Mouse (Mus musculus): ENCODE data around the gene Cfap100.

Gene Cfap100

GRCm38 (mm10) chr6:90377708-90378107 lies 50.9 kb downstream of the Cfap100 start:
- DNase-seq (ENCODE audit: low spot score in 2 of 2), result no peak

DNA sequence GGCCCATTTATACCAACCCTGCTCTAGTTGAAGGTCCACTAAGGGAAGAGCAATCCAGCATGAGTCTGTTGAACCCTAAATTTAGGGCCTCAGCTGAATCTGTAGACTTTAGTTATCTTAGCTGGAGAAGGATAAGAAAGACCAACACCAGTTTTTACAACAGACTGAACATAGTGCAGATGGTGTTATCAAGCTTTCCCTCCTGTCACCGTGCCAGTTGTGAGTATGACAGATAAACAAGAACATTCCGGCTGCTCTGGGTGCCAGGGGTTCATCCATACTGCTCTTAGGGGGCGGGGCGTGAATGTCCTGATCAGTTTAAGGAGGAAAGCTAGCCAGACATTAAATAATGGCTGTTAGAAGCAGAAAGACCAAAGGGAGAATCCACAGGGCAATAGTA lies 54.0 kb downstream of the Cfap100 start:
- peak in 1 of 2 experiments; percentile 25 for DNase-seq (ENCODE audit: low spot score in 2 of 2)

GRCm38 (mm10) chr6:90369725-90370553 lies 58.7 kb downstream of the Cfap100 start:
- DNase-seq (ENCODE audit: low spot score in 2 of 2), result peak; percentile 11 to 13

DNA sequence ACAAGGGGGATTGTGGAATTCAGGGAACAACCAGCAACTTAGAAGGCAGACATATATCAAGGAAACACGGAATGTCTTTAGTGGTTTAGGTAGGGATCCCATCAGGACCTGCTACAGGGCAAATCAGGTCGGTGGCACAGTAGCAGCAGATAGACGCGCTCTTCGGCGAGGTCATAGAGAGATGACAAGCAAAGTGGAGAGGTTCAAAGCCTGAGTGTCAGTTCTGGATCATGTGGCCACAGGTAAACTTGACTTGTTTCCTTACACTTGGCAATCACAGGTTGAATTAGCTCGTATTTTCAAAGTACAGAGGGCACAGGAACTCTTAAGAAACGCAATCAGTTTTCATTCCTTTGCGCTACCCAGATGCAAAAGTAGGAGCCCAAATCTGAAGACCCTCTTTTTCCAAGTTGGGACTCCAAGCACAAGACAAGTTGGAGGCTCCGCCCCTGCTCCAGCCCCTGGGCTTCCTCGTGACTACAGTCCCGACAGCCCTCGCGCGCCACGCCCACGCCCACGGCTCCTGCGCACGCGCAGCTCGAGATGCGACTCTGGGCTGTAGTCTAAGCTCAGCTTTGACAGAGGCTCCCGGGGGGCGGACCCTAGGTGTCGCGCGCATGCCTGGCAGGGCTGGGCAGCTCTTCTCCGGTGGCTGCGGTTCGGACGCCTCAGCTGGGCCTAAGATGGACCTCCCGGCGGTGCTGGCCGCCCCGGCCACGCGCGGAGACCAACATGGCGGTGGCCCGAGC lies 59.4 kb downstream of the Cfap100 start, which contains the start of gene Zxdc:
TSS of gene Zxdc (plus strand) at position 517 of the 749 bp plus-strand sequence.
- DNase-seq (ENCODE audit: low spot score in 2 of 2), result peak; percentile 98

GRCm38 (mm10) chr6:90363301-90363700 lies 65.3 kb downstream of the Cfap100 start:
- DNase-seq (ENCODE audit: low spot score in 2 of 2), result no peak

DNA sequence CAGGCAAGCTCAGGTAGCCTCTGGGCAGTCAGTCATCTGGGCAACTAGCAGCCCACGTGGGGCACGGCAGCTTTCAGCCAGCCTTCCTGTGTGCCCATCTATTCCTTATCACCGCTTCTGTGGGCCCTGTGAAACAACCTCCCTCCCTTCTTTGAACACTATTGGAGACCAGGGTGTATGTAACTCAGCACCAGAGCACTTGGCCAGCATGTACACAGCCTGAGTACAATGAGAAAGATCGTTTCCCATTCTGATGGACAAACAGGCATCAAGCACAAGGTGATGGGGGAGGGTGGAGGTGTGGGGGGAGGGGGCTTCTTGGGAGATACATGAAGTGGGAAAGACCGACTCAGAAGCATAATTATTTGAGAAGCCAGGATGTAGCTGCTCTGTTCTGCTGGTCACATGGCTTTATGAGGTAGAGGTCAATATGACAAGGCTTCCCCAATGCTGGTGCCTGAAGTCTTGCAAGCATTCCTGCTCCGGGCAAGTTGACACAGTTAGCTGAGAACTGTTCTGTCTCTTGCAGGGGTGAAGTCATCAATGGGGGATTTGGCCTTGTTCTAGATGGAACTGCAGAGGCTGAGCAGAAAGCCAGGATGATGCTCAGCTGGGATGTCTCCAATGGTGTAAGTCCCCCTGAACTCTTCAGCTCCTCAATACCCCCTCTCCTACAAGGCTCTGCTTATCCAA lies 67.5 kb downstream of the Cfap100 start:
- no peak for DNase-seq (ENCODE audit: low spot score in 2 of 2)

- DNase-seq (ENCODE audit: low spot score in 2 of 2), result peak in 1 of 2 experiments; percentile 11
These were observed 68.4 kb downstream of the Cfap100 start for GRCm38 (mm10) chr6:90360024-90360781.

DNA sequence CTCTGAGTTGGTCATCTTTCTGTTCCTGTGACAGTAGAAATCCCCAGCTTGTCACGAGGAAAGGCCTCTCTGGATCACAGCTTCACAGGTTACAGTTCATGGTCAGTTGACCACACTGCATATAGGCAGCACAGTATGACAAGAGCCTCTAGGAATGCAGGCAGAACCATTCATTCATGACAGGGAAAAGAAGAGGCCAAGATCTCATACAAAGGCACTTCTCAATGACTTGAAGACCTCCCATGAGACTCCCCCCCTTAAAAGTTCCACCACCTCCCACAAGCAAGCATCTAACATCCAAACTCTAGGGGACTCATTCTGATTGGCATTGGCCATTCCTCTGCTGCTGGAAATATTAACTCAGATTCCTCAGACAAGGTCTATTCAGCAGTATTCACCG lies 69.2 kb downstream of the Cfap100 start:
- no peak for DNase-seq (ENCODE audit: low spot score in 2 of 2)

GRCm38 (mm10) chr6:90358142-90358541 lies 70.5 kb downstream of the Cfap100 start:
- no peak for DNase-seq (ENCODE audit: low spot score in 2 of 2)
